Mouse (Mus musculus) T-helper 1 cell (primary cell): Measurements from ENCODE around the gene Gm4869.
"Not testable (repeated sequence)": the region's sequence is repeated elsewhere in the genome, so short reads cannot be mapped to it uniquely, and the experiment has no call there.

Source experiments
- in situ Hi-C: fragments of 300-600 bp; cut with MboI, MseI; formaldehyde crosslinking; loops from one replicate; pipeline ENCODE4 v1.15.1; 2025; ENCODE audit warnings: high pct_unique_total_duplicates

Gm4869 gene

DNA sequence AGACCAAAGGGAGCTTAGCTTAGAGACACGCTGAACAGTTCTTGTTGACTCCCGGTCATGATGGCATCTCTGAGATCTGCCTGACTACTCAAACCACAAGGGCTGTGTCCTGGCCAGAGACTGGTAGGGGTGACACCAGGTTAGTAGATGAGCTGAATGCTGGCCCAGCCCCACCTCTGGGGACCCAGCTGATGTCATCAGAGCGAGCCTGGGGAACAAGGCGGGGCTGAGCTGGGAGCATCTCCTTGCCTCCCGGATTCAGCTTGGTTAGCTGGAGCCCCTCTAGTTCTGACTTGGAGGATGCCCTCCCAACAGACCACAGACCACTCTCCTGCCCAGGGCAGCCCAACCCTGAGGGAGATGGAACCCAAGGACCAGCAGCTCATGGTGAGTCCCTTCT, at the start of gene Gm4869:
Gene Gm4869 (plus strand): TSS at position 301 of the 400 bp plus-strand sequence.
- in situ Hi-C loops: no loop called here

DNA sequence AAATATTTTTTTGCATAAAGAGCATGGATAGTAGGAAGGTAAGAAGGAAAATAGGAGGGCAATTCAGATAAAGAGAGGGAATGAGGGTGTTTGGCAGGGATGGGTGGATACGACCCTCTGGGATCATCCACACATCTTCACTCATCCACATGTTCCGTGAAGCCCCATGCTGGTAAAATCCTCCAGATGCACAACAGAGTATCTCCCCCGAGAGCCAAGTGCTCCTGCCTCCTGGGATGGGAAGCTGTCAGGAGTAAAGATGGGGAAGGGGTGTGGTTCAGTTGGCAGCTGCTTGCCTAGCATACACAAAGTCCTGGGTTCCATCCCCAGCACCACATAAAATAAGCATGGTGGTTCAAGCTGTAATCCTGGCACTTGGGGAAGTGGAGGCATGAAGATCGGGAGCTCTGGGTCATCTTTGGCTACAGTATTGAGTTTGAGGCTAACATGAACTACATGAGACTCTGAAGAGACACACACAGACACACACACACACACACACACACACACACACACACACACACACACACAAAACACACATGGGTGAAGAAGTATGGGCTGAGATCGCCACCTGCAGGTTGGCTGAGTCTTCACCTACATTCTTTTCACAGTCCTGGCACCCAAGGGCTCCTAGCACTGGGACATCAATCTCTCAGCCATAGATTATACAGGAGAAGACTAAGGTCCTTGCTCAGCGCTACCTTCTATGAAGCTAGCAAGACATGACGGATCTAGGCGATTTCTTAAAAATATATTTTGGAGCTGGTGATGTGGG, 49.1 kb upstream of the Gm4869 start:
- in situ Hi-C loops: loop anchor here (5.0 kb wide), 1 partner anchor 59 kb away; no protein-coding TSS in a partner anchor

DNA sequence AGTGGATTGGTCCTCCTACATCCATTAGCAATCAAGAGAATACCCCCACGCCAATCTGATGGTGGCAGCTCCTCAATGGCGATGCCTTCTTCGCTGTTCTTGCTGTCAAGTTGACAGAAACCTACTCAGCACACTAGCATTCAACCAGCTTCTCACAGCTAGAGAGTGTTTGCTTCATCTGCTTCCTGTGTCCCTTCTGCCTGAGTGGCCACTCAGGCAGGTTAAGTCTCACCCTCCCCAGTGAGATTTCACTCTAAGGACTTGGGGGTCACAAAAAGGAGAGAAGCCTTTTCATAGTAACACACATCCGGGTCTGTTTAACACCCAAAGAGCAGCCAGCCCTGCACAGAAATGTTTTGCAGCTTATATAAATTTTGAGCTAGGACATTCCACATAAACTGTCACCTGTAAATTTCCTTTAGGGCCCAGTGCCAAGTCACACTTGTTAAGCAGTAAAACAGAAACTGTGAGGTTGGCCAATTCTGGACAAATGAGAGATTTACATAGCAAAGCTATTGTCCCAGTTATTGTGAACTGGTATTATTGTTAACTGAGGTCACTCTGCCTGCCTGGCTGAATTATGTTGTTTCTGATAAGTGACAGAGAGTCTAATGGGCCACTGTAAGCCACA, 42.7 kb upstream of the Gm4869 start:
- in situ Hi-C loops: no loop called here

DNA sequence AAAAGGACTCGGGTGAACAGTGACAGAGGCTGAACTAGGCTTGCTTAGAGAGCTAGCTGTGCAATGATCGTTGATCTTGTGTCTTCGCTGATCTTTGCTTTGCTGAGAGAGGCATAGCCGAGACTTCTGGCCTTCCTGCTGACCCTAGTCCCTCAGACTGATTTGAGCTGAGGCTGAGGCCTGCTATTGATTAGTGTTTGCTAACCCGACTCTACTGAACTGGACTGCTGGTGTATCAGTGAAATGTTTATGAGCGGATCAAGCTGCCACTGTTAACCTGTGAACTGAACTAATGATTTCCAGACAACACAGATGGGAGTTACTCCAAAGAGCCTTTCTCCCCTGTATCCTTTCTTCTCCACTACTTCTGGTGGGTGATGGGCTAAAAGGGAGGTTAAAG, 40.3 kb upstream of the Gm4869 start:
- in situ Hi-C loops: no loop called here

DNA sequence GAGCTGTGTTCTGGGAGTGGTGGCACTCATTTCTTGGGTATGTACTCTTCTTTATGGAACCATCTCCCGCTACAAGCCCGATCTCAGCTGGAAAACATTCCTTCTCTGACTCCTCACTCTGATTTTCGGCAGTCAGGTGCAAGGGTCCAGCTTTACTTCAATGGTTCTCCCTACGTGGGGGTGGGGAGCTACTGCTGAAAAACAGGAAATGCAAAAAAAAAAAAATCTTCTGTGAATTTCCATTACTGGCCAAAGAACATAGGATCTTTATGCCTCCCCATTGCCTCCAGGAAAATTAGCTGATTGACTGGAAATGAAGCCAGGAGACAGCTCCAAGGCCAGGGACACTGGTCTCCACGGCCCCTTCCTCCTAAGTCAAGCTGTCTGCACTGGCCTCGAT, 38.8 kb upstream of the Gm4869 start:
- in situ Hi-C loops: no loop called here

DNA sequence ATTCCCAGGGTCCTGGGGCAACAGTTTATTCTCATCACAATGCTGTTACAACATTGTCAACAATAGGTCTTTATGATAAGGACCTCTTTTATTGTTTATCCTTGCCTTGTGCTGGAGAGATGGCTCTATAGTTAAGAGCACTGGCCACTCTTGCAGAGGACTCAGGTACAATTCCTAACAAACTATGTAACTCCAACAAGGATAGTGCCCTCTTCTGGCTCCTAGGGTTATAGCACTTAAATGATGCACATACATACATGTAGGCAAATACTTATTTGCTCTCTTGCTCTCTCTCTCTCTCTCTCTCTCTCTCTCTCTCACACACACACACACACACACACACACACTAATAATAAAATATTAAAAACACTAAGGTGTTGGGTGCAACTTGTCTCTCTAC, 36.6 kb upstream of the Gm4869 start:
- in situ Hi-C loops: no loop called here

DNA sequence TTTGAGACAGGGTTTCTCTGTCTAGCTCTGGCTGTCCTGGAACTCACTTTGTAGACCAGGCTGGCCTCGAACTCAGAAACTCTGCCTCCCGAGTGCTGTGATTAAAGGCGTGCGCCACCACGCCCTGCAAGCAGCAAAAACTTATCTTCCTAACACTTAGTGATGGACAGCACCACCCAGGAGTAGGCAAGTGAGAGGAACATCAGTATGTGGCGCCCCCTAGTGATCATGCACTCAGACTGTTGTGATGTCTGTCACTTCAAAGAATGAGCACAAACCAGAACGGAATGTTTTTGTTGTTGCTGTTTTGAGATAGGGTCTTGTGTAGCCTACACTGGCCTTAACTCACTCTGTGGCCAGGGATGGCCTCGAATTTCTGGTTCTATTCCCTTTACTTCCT, 34.1 kb upstream of the Gm4869 start:
- in situ Hi-C loops: no loop called here

DNA sequence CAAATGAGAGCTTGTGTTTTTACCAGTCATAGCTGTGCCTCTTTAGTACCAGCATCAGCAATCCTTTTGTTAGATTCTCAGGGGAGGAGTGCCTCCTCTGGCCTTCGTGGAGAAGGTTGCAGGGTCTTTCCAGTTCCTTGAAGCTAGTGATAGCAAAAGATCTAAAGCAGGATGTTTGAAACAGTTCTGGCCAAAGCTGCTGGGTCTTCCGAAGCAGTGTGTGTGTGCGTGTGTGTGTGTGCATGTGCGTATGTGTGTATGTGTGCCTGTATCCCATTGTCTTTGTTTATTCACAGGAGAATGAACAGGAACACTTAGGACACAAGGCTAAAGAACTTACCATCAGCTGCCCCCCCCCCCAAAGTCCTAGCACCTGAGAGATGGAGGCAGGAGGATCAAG, 30.8 kb upstream of the Gm4869 start:
- in situ Hi-C loops: no loop called here

DNA sequence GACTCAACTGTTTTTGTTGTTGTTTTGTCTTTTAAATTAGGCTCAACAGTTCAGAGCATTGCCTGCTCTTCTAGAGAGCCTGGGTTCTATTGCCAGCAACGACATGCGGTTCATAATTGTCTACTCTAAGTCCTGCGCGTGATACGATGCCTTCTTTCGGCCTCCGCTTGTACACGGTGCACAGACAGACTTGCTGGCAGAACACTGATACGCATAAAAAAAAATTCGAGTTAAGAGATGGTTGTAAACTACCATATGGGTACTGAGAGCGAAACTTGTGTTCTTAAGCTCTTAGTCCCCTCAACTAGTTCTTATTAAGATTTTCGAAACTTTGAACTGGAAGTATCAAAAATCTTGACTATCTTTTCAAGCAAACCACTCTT, 27.3 kb upstream of the Gm4869 start:
- in situ Hi-C loops: no loop called here

DNA sequence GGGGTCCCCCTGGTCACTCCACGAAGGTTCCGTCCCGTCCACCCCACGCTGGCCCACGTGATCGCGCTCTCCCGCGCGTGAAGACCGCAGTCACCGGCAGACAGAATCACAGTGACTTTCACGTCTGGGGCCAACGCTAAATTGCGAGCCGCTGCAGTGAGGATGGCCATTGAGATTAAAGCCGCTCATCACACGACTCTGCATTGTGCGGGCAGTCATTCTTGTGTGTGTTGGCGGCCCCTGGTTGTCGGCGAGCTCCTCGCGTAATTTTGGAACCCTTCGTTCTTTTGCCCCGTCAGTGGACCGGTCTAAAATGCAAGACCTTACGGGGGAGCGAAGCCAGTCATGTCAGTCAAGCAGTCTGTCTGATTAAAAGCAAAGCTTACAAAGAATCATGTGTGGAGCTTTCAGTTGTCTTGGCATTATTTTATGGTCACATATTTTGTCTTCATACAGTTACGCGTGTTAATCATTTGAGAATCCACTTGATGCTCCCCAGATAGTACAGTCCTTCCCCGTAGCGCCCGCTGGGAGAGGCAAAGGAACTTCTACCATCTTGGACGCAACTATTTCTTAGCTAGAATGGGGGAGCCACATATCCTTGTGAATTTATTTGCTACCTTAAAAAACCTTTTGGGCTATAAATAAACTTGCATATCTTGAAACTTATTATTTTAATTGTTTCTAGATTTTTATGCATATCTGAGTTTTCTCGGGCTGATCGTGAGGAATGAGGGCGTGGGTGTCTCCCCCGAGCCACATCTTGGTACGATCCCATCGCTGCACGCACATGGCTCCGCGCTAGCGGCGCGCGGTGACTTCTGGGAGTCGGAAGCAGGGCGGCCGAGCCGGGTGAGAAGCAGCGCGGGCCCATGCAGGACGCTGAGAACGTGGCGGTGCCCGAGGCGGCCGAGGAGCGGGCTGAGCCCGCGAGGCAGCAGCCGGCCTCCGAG, 26.7 kb upstream of the Gm4869 start, which contains the start of gene Eif3b:
Gene Eif3b (plus strand): TSS at position 840 of the 953 bp plus-strand sequence.
- in situ Hi-C loops: no loop called here

DNA sequence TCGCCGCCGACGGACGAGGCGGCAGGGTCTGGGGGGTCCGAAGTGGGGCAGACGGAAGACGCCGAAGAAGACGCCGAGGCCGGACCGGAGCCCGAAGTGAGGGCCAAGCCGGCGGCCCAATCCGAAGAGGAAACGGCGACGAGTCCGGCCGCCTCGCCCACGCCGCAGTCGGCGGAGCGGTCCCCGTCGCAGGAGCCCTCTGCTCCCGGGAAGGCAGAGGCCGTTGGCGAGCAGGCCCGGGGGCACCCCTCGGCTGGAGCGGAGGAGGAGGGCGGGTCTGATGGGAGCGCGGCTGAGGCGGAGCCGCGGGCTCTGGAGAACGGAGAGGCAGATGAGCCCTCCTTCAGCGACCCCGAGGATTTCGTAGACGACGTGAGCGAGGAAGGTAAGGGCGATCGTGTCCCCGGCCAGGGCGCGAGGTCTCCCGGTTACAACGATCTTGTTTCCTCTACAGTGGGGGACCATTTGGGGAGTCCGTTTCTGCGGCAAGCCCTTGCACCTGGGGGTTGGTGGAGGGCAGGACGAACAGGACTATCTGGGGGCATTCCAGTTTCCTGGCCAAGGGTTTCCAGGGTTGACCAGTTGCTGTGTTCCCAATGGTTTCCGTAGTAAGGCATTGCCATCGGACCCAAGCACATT, 25.9 kb upstream of the Gm4869 start:
- in situ Hi-C loops: no loop called here

DNA sequence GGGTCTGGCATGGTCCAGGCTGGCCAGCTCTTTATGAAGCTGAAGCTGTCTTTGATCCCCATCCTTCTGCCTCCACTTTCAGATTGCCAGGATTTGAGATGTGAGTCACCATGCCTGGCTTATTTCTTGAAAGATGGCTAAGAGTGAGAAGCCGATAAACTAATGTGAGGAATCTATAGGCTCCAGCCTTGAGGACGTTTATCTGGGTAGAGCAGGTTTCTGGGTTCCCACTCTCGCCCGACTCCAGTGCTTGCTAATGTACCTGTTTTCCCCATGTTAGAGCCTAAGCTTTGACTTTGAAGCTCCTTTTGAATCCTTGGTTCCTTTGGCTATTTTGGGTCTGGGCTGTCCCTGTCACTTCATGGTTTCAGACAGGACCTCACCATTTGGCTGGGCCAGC, 24.8 kb upstream of the Gm4869 start:
- in situ Hi-C loops: no loop called here

DNA sequence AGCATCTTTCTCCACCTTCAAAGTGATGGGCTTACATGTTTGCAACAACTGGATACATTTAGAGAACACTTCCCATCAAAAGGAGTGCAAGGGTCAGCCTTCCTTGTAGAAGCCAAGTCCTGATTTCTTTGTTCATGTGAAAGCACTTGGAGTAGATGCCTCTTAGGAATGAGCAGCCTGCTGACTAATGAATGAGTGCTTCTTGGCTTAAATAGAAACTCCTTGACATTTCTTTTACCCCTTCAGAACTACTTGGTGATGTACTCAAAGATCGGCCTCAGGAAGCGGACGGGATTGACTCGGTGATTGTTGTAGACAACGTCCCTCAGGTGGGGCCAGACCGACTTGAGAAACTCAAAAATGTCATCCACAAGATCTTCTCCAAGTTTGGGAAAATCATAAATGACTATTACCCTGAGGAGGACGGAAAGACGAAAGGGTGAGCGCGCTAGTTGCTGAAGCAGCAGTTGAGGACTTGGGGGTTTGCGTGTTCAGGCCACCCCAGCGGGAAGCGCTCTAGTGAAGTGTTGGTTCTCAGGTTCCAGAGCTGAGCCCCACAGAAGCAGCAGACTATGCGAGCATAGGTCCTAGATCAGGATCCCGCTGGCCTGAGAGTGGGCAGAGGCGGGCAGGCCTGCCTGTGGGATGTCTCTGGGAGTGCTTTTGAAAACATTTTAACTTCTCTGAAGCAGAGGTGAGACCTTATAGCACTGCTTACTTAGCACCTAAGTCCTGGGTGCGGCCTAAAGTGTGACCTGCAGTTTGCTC, 20.2 kb upstream of the Gm4869 start:
- in situ Hi-C loops: no loop called here

DNA sequence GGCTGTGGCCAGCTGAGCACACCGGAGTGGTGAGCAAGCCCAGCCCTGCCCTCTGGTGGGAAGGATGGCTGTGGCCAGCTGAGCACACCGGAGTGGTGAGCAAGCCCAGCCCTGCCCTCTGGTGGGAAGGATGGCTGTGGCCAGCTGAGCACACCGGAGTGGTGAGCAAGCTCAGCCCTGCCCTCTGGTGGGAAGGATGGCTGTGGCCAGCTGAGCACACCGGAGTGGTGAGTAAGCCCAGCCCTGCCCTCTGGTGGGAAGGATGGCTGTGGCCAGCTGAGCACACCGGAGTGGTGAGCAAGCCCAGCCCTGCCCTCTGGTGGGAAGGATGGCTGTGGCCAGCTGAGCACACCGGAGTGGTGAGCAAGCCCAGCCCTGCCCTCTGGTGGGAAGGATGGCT, 6.3 kb upstream of the Gm4869 start:
- in situ Hi-C loops: not testable (repeated sequence)

DNA sequence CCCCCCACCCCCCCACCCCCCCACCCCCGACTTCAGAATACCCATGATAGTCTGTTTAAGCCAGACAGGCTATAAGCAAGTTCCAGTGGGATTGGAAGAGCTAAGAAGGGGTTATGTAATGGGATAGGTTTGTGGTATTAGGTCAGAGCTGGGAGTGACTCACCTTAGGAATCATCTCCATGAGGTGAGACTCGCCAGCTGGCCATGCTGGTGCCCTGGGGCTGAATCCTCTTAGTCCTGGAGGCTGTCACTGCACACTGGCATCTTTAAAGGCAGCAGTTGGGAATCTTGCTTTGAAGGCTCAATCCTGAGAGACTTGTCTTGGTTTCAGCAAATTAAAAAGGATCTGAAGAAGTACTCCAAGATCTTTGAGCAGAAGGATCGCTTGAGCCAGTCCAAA, 4.0 kb upstream of the Gm4869 start:
- in situ Hi-C loops: no loop called here

DNA sequence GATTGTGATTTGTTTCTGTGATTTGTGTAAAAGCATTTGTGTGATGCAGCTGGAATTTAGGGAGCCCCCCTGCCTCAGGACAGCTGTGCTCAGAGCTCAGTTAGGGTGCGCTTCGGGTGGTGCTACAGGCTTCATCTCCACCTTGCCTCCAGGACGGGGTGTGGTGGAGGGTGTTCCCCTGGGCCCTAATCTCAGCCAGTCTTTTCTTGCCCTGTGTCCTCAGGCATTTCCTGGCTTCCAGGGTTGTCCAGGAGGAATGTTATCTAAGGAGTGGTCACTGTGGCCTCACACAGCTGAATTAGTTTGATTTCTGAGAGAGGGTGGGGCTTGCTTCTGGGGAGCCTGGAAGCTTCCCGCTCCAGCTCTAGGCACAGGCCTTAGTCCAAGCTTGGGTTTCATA, 1.4 kb upstream of the Gm4869 start:
- in situ Hi-C loops: no loop called here

DNA sequence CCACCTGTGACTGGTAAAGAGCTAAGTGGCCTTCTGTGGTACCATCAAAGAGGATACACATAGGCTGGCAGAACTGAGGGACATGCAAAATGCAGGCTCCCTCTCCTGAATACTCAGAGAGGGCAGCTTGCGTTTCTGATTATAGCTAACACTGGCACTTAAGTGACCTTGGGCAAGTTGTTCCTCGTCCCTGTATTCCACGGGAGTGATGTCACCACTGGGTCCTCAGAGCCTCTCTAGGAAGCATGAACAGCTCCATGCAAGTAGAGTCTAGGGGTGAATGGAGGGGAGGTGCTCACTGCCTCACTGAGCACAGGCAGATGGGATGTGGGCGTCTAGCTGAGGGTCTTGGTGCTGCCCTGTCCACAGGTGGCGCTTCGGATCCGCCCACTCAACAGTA, 609 bp downstream of the Gm4869 start:
- in situ Hi-C loops: no loop called here

DNA sequence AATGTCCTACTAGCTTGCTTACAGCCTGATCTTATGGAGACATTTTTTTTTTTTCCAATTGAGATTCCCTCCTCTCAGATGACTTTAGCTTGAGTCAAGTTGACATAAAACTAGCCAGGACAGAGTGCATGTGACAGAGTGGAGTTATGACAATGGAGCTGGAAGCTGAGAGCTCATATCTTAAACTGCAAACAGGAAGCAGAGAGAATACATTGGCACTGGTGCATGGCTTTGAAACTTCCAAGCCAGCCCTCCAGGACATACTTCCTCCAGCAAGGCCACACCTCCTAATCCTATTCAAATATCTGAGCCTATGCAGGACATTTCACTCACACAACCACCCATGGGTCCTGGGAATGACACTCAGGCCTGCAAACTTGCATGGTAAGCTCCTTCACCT, 9.0 kb downstream of the Gm4869 start:
- in situ Hi-C loops: no loop called here

DNA sequence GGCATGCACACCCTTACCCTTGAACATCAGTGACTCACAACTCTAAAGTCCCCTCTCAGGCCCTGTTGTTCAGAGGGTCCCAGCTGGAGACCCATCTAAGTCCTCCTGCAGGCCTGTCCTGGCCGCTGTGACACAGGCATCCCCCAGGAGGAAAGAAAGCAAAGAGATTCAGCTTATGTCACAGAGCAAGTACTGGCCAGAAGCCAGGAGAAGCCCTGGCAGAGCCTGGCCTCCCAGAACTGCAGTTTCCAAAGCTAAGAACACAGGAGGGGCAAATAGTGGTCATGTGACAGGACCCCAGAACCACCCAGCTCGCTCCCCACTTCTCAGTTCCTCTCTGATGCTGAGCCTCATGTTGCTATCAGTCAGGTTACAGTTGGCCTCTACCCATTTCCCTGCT, 10.0 kb downstream of the Gm4869 start:
- in situ Hi-C loops: no loop called here

DNA sequence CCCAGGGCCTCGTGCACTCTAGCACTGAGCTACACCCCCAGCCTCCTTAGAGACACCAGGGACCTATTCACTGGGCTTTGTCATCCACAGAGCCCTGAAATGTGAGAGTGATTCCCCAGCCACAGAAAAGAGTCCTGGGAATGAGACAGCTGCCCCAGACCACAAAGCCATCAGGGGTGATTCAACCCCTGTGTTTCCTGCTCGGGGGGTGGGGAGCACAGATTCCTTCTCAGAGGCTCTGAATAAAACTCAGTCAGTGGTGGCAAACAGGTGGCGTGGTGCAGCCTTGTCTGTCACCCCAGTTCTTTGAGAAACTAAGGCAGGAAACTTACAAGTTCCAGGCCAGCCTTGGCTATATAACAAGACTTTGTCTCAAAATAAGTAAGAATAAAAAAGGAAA, 16.0 kb downstream of the Gm4869 start:
- in situ Hi-C loops: no loop called here

DNA sequence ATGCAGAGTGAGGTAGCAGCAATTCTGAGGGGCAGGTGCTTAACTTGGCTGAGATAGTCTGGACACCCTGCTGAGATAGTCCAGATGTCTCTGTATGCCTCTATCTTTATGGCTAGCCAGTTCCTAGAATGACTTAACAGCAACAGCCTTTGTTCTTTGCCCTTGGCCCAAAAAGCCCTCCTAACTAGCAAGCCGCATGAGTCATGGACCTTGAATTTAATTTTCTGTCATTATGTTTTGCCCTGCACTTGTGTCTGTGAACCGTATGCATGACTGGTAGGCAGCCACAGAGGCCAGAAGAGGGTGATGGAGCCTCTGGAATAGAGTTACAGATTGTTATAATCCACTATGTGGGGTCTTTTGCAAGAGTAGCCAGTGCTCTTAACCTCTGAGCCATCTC, 17.7 kb downstream of the Gm4869 start:
- in situ Hi-C loops: not testable (repeated sequence)
